Mouse (Mus musculus) heart, adult 2 months (tissue): ENCODE results near the gene Gak. TPM values are rescaled to one million over a fixed set of nuclear protein-coding genes. Genes with fewer than 3 reads are reported as not detected.

Experiments used
- DNase-seq, 2 experiments: peaks; one replicate each; pipeline ENCODE4 v3.0.0; 2021
- H3K27ac ChIP-seq: fragments of 200-600 bp; 2 replicates; pipeline ENCODE4 v1.8.1; 2022
- H3K27me3 ChIP-seq: fragments of 200-500 bp; 2 replicates; pipeline ENCODE4 v1.6.1; 2012; ENCODE audit warnings: mild to moderate bottlenecking, low read length, inconsistent platforms, mixed read lengths; ENCODE audit not compliant: control insufficient read depth, insufficient read depth
- H3K36me3 ChIP-seq: fragments of 200-500 bp; 2 replicates; pipeline ENCODE4 v1.6.1; 2012; ENCODE audit warnings: low read length, inconsistent platforms; ENCODE audit not compliant: control insufficient read depth, insufficient read depth
- H3K4me1 ChIP-seq: fragments of 200-500 bp; 2 replicates; pipeline ENCODE4 v1.6.1; 2011; ENCODE audit warnings: low read length; ENCODE audit not compliant: control insufficient read depth, insufficient read depth
- H3K4me3 ChIP-seq: fragments of 200-600 bp; 2 replicates; pipeline ENCODE4 v1.8.1; 2022
- H3K79me2 ChIP-seq: fragments of 200-500 bp; replicated peaks from 2 replicates; pipeline ENCODE4 v1.6.1; 2012; ENCODE audit warnings: mild to moderate bottlenecking, inconsistent platforms, low read length, moderate library complexity, mixed read lengths; ENCODE audit not compliant: control insufficient read depth, insufficient read depth
- H3K9ac ChIP-seq: fragments of 200-500 bp; 2 replicates; pipeline ENCODE4 v1.6.1; 2012; ENCODE audit warnings: low read depth, mild to moderate bottlenecking, control low read depth, inconsistent platforms, low read length, mixed read lengths
- CTCF ChIP-seq: fragments of 200-600 bp; IDR thresholded peaks from 2 replicates; pipeline ENCODE4 v1.8.1; 2022; ENCODE audit warnings: antibody characterized with exemption, mild to moderate bottlenecking, moderate library complexity
- EP300 ChIP-seq: fragments of 200-500 bp; IDR thresholded peaks from 2 replicates; pipeline ENCODE4 v1.6.1; 2011; ENCODE audit warnings: low read depth, low read length, control low read depth; ENCODE audit not compliant: insufficient read depth
- POLR2A ChIP-seq: fragments of 200-500 bp; IDR thresholded peaks from 2 replicates; pipeline ENCODE4 v1.6.1; 2011; ENCODE audit warnings: mild to moderate bottlenecking, low read depth, low read length, control low read depth; ENCODE audit not compliant: insufficient read depth
- WGBS: fragments of 180-500 bp; shearing (Covaris S2); methylation state at CpG from one replicate; pipeline ENCODE4 v1.1.7; 2018; 5-methylcytosine and 5-hydroxymethylcytosine counted together
- intact Hi-C: fragments of 180-260 bp; cut with DNase I; formaldehyde crosslinking; loops from one replicate; pipeline ENCODE4 v1.15.1; 2025
- polyA plus RNA-seq: library from polyadenylated mRNA; depleted of rRNA; stranded (reverse); fragments of >200 nt; gene quantifications from 2 replicates; pipeline ENCODE4 v1.2.3, GENCODE M21; 2012
- total RNA-seq, 2 experiments: library from RNA; stranded (reverse); gene quantifications; 2 replicates each; pipeline ENCODE4 v1.2.3; 2021

The Gak gene
- total and polyA plus RNA-seq, 3 experiments: 19.6 to 23.3 (median 20.4) TPM

DNA sequence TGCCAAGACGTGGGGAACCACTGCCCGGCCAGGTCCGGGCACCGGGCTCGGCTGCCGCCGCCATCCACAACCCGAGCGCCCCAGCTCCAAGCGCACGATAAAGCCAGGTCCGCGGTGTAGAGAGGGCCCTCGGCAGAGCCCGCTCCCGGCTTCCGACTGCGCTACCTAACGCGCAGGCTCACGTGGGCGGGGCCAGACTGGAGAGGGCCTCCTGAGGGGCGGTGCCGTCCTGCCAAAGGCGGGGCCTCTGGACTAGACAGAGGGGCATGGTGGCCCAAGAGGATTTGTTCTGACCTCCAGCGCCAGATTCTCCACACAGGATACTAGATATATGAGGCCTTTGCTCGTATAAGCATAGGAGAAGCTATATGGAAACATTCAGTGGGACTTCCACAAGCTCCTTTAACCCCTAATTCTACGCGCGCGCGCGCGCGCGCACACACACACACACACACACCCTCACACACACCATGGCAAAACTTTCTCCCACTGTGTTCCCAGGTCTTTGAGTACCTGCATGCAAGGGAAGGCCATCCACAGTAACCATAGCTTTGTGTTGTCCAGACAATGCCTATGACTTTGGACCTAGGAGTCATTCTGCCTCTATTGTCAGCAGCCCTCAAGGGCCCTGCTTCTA is 31.2 kb upstream of the Gak start:
- DNase-seq: peak; percentile 94 to 95
- WGBS: 16% methylated on average over 36 of the region's 36 CpGs
- peak overlapping the region; percentile 84 for H3K27ac ChIP-seq
- peaks cover 3% of the 10 kb centered on the region for H3K79me2 ChIP-seq
- H3K4me1 ChIP-seq: peaks cover 8% of the 10 kb centered on the region
- TF ChIP-seq EP300: no peak
- peak; percentile 78; the same call in 1 of the 2 replicates for TF ChIP-seq POLR2A
- no peak for TF ChIP-seq CTCF
- intact Hi-C loops: loop anchor here (2.0 to 10.0 kb wide), 4 partner anchors 30 to 1204 kb away; partner anchors contain the start of gene Dr1
- peak overlapping the region; percentile 91 for H3K9ac ChIP-seq
- peak overlapping the region; percentile 95 for H3K4me3 ChIP-seq
- no peaks in the 10 kb centered on the region for H3K36me3 ChIP-seq
- no peaks in the 10 kb centered on the region for H3K27me3 ChIP-seq

DNA sequence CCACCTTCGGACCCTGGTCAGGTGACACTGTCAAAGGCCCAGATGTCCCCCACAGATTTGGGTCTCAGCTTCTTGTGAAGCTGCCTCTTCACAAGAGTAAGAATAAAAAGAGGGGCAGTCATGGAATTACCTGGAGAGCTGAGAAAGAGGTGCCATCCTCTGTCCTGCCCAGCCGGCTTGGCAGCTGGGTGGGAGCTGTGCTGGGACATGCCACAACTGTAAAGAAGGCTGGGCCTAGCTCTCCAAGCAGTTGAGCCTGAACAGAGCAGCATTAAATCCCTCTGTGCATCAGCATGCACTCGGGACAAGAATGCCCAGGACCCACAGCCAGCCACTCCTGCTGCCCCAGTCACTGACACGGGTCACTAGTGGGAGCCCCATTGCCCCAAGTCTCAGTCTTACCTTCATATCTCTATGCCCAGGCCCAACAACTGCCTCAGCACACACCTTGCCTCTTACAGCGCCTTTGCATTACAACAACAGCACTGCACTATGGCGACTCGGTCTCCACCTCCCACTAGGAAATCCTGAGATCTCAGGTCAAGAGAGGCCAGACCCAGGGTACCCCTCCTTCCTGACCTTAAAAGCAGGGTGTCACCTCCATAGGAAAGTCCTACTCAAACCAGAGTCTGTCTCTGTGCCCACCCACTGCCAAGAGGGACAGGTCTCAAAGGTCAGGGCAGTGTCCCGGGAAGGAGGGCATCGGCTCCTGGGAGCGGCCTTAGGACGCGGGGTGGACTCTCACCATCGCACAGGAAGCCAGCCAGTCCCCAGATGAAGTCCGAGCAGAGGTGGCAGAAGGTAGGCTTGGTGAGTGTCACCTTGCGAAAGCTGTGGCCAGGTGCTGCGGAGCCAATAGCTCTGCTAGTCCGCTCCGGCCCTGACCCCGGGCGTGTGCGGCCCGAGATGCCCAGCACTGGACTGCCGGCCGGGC is 30.4 kb upstream of the Gak start, which contains the start of gene Idua:
Gene Idua, plus strand, starts transcription at position 634 of the 934 bp plus-strand sequence.
- H3K27ac ChIP-seq: peak within 1 kb of the TSS; percentile 84
- intact Hi-C loops: loop anchor here (2.0 to 10.0 kb wide), 4 partner anchors 29 to 1205 kb away; partner anchors contain the start of gene Dr1
- no peaks in the 10 kb centered on the region for H3K36me3 ChIP-seq
- no peak for DNase-seq
- H3K79me2 ChIP-seq: peaks cover 3% of the 10 kb centered on the region
- 9% methylated on average over 24 of the region's 24 CpGs for WGBS
- H3K4me1 ChIP-seq: peaks cover 8% of the 10 kb centered on the region
- TF ChIP-seq EP300: no peak
- no peak for TF ChIP-seq CTCF
- no peak for TF ChIP-seq POLR2A
- no peaks in the 10 kb centered on the region for H3K27me3 ChIP-seq
- H3K9ac ChIP-seq: peak within 1 kb of the TSS; percentile 91
- peak within 1 kb of the TSS; percentile 95 for H3K4me3 ChIP-seq

DNA sequence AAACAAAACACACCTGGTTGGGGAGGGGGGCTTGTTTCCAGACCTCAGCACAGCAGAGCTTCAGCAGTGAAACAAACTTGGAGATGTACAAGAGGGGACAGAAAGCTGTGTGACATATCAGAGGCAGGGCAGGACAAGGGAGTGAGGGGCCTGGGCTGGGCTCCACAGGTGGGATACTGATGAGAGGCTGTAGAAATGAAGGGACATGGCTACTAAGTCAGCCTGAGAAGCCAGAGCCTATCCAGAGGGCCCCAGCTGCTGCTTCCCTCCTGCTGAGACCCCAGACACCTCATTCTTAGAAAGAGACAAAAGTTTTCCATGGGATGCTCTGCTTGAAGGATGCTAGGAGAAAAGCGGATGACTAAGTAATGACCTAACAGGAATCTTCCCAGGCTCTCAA is 29.1 kb upstream of the Gak start:
- Histone ChIP-seq H3K4me3 (no peak overlapping the region), H3K4me1 (peaks cover 8% of the 10 kb centered on the region), H3K27me3 (no peaks in the 10 kb centered on the region), H3K36me3 (no peaks in the 10 kb centered on the region), H3K27ac (no peak overlapping the region), H3K79me2 (peaks cover 3% of the 10 kb centered on the region), H3K9ac (no peak overlapping the region)
- intact Hi-C loops: no loop called here
- no peak for DNase-seq
- 100% methylated on average over 1 of the region's 1 CpGs for WGBS
- TF ChIP-seq EP300 (no peak), POLR2A (no peak), CTCF (no peak)

DNA sequence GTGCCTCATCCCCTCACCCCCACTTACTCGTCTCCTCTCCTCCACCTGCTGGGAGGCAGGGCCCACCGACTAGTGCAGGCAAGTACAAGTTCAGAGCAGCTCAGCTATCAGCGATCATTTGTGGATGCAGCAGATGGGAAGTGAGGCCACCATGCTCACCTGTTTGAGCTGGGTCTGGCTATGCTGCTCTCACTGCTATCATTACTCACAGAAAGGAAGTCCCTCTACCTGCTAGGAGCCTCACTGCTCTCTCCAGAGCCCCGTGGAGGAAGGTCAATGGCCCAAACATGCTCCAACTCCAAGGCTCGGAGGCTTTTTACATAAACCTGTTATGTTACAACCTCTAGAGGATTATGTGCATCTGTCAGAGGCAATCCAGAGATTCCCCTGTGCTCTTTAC is 27.9 kb upstream of the Gak start:
- Histone ChIP-seq H3K36me3 (no peaks in the 10 kb centered on the region), H3K79me2 (peaks cover 3% of the 10 kb centered on the region), H3K27ac (no peak overlapping the region), H3K9ac (no peak overlapping the region), H3K4me1 (peaks cover 8% of the 10 kb centered on the region), H3K27me3 (no peaks in the 10 kb centered on the region), H3K4me3 (no peak overlapping the region)
- 79% methylated on average over 5 of the region's 5 CpGs for WGBS
- intact Hi-C loops: no loop called here
- DNase-seq: no peak
- TF ChIP-seq POLR2A: no peak
- TF ChIP-seq EP300: no peak
- no peak for TF ChIP-seq CTCF

DNA sequence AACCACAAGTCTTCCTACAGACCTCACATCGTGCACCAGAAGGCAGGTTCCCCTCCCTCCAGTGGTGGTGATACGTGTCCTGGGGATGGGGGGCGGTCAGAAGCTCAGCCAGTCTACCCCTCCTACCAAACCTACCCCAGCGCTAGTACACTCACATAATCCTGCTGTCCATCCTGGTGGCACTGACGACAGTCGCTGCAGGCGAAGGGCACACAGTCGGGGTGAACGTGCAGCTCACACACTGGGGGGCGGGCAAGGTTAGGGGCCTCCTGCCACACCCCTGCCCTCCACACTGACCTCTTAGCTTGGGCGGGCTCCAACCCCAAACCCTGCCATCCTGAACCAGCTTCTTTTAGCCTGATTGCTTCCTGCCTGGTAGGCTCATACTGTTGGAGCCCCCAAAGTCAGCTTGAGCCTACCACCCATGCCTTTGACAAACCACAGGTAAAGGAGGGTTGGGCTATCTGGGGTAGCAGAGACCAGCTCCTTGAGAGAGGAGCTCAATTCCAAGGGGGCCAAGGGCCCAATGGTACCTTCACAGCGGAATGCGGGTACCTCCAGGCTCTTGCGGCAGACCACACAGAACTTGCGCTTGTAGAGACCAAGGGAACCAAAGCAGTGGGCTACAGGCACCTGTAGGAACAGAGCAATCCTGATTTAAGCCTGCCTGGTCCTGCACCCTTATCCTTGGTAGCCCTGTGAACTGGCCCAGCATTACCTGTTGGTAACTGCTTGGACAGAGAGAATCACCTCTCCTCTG is 26.5 kb upstream of the Gak start:
- no peaks in the 10 kb centered on the region for H3K27me3 ChIP-seq
- no peak for TF ChIP-seq POLR2A
- TF ChIP-seq CTCF: no peak
- TF ChIP-seq EP300: no peak
- no peaks in the 10 kb centered on the region for H3K36me3 ChIP-seq
- H3K9ac ChIP-seq: no peak overlapping the region
- H3K27ac ChIP-seq: no peak overlapping the region
- H3K4me1 ChIP-seq: peaks cover 8% of the 10 kb centered on the region
- intact Hi-C loops: no loop called here
- H3K79me2 ChIP-seq: peaks cover 3% of the 10 kb centered on the region
- H3K4me3 ChIP-seq: no peak overlapping the region
- 95% methylated on average over 15 of the region's 15 CpGs for WGBS
- peak in 1 of 2 experiments; percentile 14 for DNase-seq
